Mouse (Mus musculus) G1E (cell line): ENCODE data around the gene Olfr981.

Source experiments
- CTCF ChIP-seq: IDR thresholded peaks from 2 replicates; pipeline ENCODE4 v1.5.1; 2012; ENCODE audit warnings: low read depth, low read length, inconsistent platforms, mixed read lengths
- GATA1 ChIP-seq: IDR thresholded peaks from 2 replicates; pipeline ENCODE4 v1.6.1; 2012; ENCODE audit warnings: borderline replicate concordance, low read length, inconsistent platforms, mixed read lengths
- TAL1 ChIP-seq: conservative IDR thresholded peaks from 2 replicates; pipeline ENCODE4 v1.6.1; 2012; ENCODE audit warnings: low read depth, low read length, inconsistent platforms, mixed read lengths

DNA sequence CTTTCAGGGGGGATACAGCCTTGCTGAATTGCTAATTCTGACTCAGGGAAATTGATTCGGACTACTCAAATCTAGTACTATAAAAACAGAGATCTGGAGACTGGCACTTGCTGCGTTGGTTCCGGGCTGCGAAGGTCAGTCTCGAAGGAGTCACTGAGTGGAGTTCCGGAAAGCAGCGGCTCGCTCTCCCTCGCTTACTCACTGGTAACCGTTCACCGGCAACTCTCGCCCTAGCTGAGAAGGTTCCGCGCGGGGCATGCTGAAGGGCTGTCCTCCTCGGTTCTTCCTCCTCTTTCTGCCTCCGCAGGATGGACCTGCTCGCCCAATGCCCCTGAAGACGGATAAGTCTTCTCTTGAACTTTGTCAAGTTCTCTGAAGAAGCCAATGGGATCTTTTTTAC is 28.9 kb downstream of the Olfr981 start:
- no peak for TF ChIP-seq CTCF
- TF ChIP-seq GATA1, result no peak
- no peak for TF ChIP-seq TAL1
